Mouse (Mus musculus) heart, postnatal 0 days (tissue): ENCODE results near the gene Rarg. TPM values are rescaled to one million over a fixed set of nuclear protein-coding genes. Genes with fewer than 3 reads are reported as not detected.

ENCODE experiments used
- ATAC-seq: fragments of 200-750 bp; cut with Nextera tagmentation; 2 replicates; pipeline ENCODE4 v1.8.0; 2017; ENCODE audit warnings: low read depth, moderate number of reproducible peaks, moderate library complexity; ENCODE audit not compliant: insufficient read depth
- DNase-seq: peaks from one replicate; pipeline ENCODE4 v3.0.0-alpha.2; 2016; ENCODE audit warnings: low spot score
- H3K27ac ChIP-seq: fragments of 300-500 bp; sonication (generic); 2 replicates; pipeline ENCODE4 v1.5.1; 2014; ENCODE audit warnings: low read depth, mild to moderate bottlenecking
- H3K27me3 ChIP-seq: fragments of 300-500 bp; sonication (generic); 2 replicates; pipeline ENCODE4 v1.6.1; 2014; ENCODE audit warnings: low read length, mixed read lengths; ENCODE audit not compliant: control insufficient read depth, insufficient read depth
- H3K36me3 ChIP-seq: fragments of 300-500 bp; sonication (generic); replicated peaks from 2 replicates; pipeline ENCODE4 v1.6.1; 2014; ENCODE audit warnings: low read length, mixed read lengths; ENCODE audit not compliant: control insufficient read depth, insufficient read depth
- H3K4me1 ChIP-seq: fragments of 300-500 bp; sonication (generic); 2 replicates; pipeline ENCODE4 v1.6.1; 2014; ENCODE audit warnings: antibody characterized with exemption; ENCODE audit not compliant: control insufficient read depth, insufficient read depth
- H3K4me2 ChIP-seq: fragments of 300-500 bp; sonication (generic); 2 replicates; pipeline ENCODE4 v1.6.1; 2014; ENCODE audit warnings: low read depth, mild to moderate bottlenecking, low read length, moderate library complexity
- H3K4me3 ChIP-seq: fragments of 300-500 bp; sonication (generic); 2 replicates; pipeline ENCODE4 v1.5.1; 2014; ENCODE audit warnings: low read depth, low read length
- H3K9ac ChIP-seq: fragments of 300-500 bp; sonication (generic); replicated peaks from 2 replicates; pipeline ENCODE4 v1.6.1; 2014; ENCODE audit warnings: low read depth, low read length, mixed read lengths
- H3K9me3 ChIP-seq: fragments of 300-500 bp; sonication (generic); replicated peaks from 2 replicates; pipeline ENCODE4 v1.6.1; 2016; ENCODE audit warnings: low read length; ENCODE audit not compliant: control insufficient read depth
- CTCF ChIP-seq: IDR thresholded peaks from 2 replicates; pipeline ENCODE4 v1.5.1; 2016; ENCODE audit warnings: antibody characterized with exemption, control low read depth, low read depth
- EP300 ChIP-seq: IDR thresholded peaks from 2 replicates; pipeline ENCODE4 v1.6.1; 2016; ENCODE audit warnings: antibody characterized with exemption, low read depth
- WGBS: fragments of 180-500 bp; shearing (Covaris S2); extraction: QIAGEN DNeasy Blood & Tissue Kit; methylation state at CpG from one replicate; pipeline ENCODE4 v1.1.7; 2014; 5-methylcytosine and 5-hydroxymethylcytosine counted together
- polyA plus RNA-seq: library from polyadenylated mRNA; unstranded; fragments of >200 nt; fragmentation: Nextera tagmentation; extraction: Ambion mirVana; gene quantifications from 2 replicates; pipeline ENCODE4 v1.2.1, GENCODE M21; 2015
- total RNA-seq: library from RNA; depleted of rRNA; stranded (reverse); fragments of >200 nt; gene quantifications from 2 replicates; pipeline ENCODE4 v1.2.3, GENCODE M21; 2014; ENCODE audit warnings: low replicate concordance

Gene Rarg
- total and polyA plus RNA-seq, 2 experiments from 2014 or later = 6.0 to 8.9 TPM

GRCm38 (mm10) chr15:102263037-102263436 lies 5.7 kb upstream of the Rarg start:
- Histone ChIP-seq H3K4me2 (no peak overlapping the region), H3K9me3 (no peaks in the 10 kb centered on the region), H3K36me3 (no peaks in the 10 kb centered on the region), H3K9ac (no peak overlapping the region), H3K27me3 (peaks cover 26% of the 10 kb centered on the region), H3K4me1 (peaks cover 1% of the 10 kb centered on the region; the same call in 1 of the 2 replicates), H3K27ac (no peak overlapping the region), H3K4me3 (no peak overlapping the region)
- DNase-seq (no peak), ATAC-seq (no peak)
- TF ChIP-seq EP300 (no peak), CTCF (no peak)
- 62% methylated on average over 2 of the region's 2 CpGs for WGBS

GRCm38 (mm10) chr15:102262582-102262981 lies 5.3 kb upstream of the Rarg start:
- H3K4me1 ChIP-seq = peaks cover 6% of the 10 kb centered on the region; the same call in 1 of the 2 replicates
- peaks cover 31% of the 10 kb centered on the region for H3K27me3 ChIP-seq
- no peak overlapping the region for H3K9ac ChIP-seq
- H3K27ac ChIP-seq = no peak overlapping the region
- DNase-seq (no peak), ATAC-seq (no peak)
- no peak overlapping the region for H3K4me2 ChIP-seq
- H3K36me3 ChIP-seq = no peaks in the 10 kb centered on the region
- 46% methylated on average over 7 of the region's 7 CpGs for WGBS
- no peaks in the 10 kb centered on the region for H3K9me3 ChIP-seq
- H3K4me3 ChIP-seq = no peak overlapping the region
- TF ChIP-seq EP300 = no peak
- no peak for TF ChIP-seq CTCF

- no peak overlapping the region for H3K4me2 ChIP-seq
- no peak for TF ChIP-seq EP300
- TF ChIP-seq CTCF = no peak
- H3K27me3 ChIP-seq = peaks cover 65% of the 10 kb centered on the region
- H3K9me3 ChIP-seq = no peaks in the 10 kb centered on the region
- peaks cover 6% of the 10 kb centered on the region; the same call in 1 of the 2 replicates for H3K4me1 ChIP-seq
- 26% methylated on average over 11 of the region's 11 CpGs for WGBS
- no peak overlapping the region; the same call in 1 of the 2 replicates for H3K9ac ChIP-seq
- no peaks in the 10 kb centered on the region for H3K36me3 ChIP-seq
- ATAC-seq (no peak), DNase-seq (no peak)
- peak overlapping the region; percentile 17; the same call in 1 of the 2 replicates for H3K27ac ChIP-seq
- H3K4me3 ChIP-seq = no peak overlapping the region
Measured at GRCm38 (mm10) chr15:102258581-102259253, 1.4 kb upstream of the Rarg start.

- TF ChIP-seq CTCF (no peak), EP300 (no peak)
- H3K9ac ChIP-seq = no peak overlapping the region
- peak overlapping the region; percentile 96 for H3K4me2 ChIP-seq
- H3K4me1 ChIP-seq = peaks cover 6% of the 10 kb centered on the region; the same call in 1 of the 2 replicates
- H3K4me3 ChIP-seq = peak overlapping the region; percentile 65
- WGBS = 15% methylated on average over 12 of the region's 12 CpGs
- H3K27ac ChIP-seq = peak overlapping the region; percentile 35; the same call in 1 of the 2 replicates
- no peak for ATAC-seq
- H3K27me3 ChIP-seq = peaks cover 65% of the 10 kb centered on the region
- no peaks in the 10 kb centered on the region for H3K36me3 ChIP-seq
- DNase-seq = no peak
- H3K9me3 ChIP-seq = no peaks in the 10 kb centered on the region
Measured at GRCm38 (mm10) chr15:102258076-102258470, 756 bp upstream of the Rarg start.

GRCm38 (mm10) chr15:102256431-102257201 lies 701 bp downstream of the Rarg start:
- H3K27me3 ChIP-seq = peaks cover 67% of the 10 kb centered on the region

More at GRCm38 (mm10) chr15:102256431-102257201, 701 bp downstream of the Rarg start:
- Histone ChIP-seq H3K4me1 (peaks cover 6% of the 10 kb centered on the region; the same call in 1 of the 2 replicates), H3K9ac (peak overlapping the region; percentile 65), H3K9me3 (no peaks in the 10 kb centered on the region), H3K4me3 (peak overlapping the region; percentile 65), H3K36me3 (no peaks in the 10 kb centered on the region), H3K27ac (peak overlapping the region; percentile 67), H3K4me2 (peak overlapping the region; percentile 96)
- DNase-seq = no peak
- 13% methylated on average over 20 of the region's 22 CpGs for WGBS
- ATAC-seq = no peak
- TF ChIP-seq EP300 (no peak), CTCF (no peak)
